Mouse (Mus musculus): ENCODE measurements around the gene Jph3. TPM values are rescaled to one million over a fixed set of nuclear protein-coding genes. Genes with fewer than 3 reads are reported as not detected.
A peak's percentile ranks its signal among the peaks of the same experiment; 100 is the strongest.

Jph3 gene
- polyA plus RNA-seq, 1 experiment from 2014 or later: 44.1 TPM

DNA sequence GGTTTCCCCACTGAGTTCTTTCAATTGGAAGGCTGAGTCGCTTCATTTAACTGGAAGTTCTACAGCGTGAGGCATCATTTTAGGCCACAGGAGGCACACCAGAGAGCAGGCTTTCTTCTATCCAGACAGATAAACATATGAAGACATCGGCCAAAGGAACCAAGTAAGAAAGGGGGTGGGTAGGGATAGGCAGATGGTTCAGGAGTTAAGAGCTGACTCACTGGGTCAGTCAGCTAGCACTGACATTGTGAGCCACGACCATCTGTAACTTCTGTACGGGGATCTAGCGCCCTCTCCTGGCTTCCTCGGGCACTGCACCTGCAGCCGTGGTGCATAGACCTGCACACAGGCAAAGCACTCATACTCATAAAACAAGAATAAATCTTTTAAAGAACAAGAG lies 111.8 kb downstream of the Jph3 start:
- 50% methylated on average over 8 of the region's 8 CpGs for WGBS
- Histone ChIP-seq H3K4me3 (ENCODE audit: low read depth, low read length) (no peak overlapping the region), H3K9me3 (replicated peaks; ENCODE audit: control insufficient read depth, low read length) (no peaks in the 10 kb centered on the region), H3K9ac (ENCODE audit: low read length) (no peak overlapping the region), H3K4me2 (ENCODE audit: low read length) (no peak overlapping the region), H3K4me1 (ENCODE audit: control insufficient read depth, insufficient read depth, low read length) (no peaks in the 10 kb centered on the region), H3K27me3 (replicated peaks; ENCODE audit: control insufficient read depth, insufficient read depth, low read length) (no peaks in the 10 kb centered on the region), H3K36me3 (ENCODE audit: control insufficient read depth, insufficient read depth, low read length) (no peaks in the 10 kb centered on the region), H3K27ac (ENCODE audit: low read depth, low read length) (no peak overlapping the region)
- peak; percentile 65 for DNase-seq (ENCODE audit: low spot score)
- ATAC-seq: 0 out of 2 replicates have a peak, but pooled peaks have one; percentile 46

DNA sequence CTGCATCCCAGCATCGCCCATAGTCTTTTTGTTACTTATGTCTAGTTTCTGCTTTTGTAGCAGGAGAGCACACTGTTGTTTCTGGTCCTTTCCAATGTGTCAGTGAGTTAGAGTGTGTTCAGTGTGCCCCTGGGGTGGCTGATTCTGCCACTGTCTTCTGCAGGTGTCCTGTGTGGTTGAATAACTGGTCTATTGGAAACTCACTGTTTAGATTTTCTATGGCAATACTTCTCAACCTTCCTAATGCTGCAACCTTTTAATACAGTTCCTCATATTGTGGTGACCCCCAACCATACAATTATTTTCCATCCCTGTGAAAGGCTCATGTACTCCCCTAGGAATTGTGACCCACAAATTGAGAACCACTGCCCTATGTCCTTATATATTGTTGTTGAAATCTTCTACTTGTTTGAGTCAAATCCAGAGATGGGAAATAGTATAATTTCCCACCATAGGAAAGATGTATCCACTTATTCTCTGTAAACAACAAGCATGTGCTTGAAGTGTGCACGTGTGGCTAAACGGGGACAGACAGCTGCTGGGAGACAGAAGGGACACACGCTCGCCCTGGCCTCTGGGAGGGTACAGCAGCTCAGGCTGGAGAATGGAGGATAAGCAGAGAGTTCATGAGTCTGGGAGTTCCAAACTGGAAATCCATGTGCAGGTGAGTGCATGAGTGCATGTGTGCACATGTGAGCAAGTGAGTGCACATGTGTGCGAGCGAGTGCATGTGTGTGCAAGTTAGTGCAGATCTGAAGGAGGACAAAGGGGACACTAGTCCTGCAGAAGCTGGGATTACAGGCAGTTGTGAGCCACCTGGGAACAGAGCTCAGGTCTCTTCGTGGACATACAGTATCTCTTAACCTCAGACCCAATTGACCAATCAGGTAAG lies 112.9 kb downstream of the Jph3 start:
- no peak for ATAC-seq
- Histone ChIP-seq H3K4me3 (ENCODE audit: low read depth, low read length) (no peak overlapping the region), H3K4me2 (ENCODE audit: low read length) (no peak overlapping the region), H3K36me3 (ENCODE audit: control insufficient read depth, insufficient read depth, low read length) (no peaks in the 10 kb centered on the region), H3K27me3 (replicated peaks; ENCODE audit: control insufficient read depth, insufficient read depth, low read length) (no peaks in the 10 kb centered on the region), H3K9me3 (replicated peaks; ENCODE audit: control insufficient read depth, low read length) (no peaks in the 10 kb centered on the region), H3K4me1 (ENCODE audit: control insufficient read depth, insufficient read depth, low read length) (no peaks in the 10 kb centered on the region), H3K9ac (ENCODE audit: low read length) (no peak overlapping the region), H3K27ac (ENCODE audit: low read depth, low read length) (no peak overlapping the region)
- WGBS: 89% methylated on average over 8 of the region's 8 CpGs
- no peak for DNase-seq (ENCODE audit: low spot score)

- DNase-seq (ENCODE audit: low spot score) (no peak), ATAC-seq (no peak)
- Histone ChIP-seq H3K4me1 (ENCODE audit: control insufficient read depth, insufficient read depth, low read length) (no peaks in the 10 kb centered on the region), H3K9me3 (replicated peaks; ENCODE audit: control insufficient read depth, low read length) (no peaks in the 10 kb centered on the region), H3K4me2 (ENCODE audit: low read length) (no peak overlapping the region), H3K36me3 (ENCODE audit: control insufficient read depth, insufficient read depth, low read length) (no peaks in the 10 kb centered on the region), H3K27ac (ENCODE audit: low read depth, low read length) (no peak overlapping the region), H3K9ac (ENCODE audit: low read length) (no peak overlapping the region), H3K4me3 (ENCODE audit: low read depth, low read length) (no peak overlapping the region), H3K27me3 (replicated peaks; ENCODE audit: control insufficient read depth, insufficient read depth, low read length) (no peaks in the 10 kb centered on the region)
- WGBS: 70% methylated on average over 3 of the region's 3 CpGs
Observed at GRCm38 (mm10) chr8:121843184-121843733, 113.8 kb downstream of the Jph3 start.

Other genes starting within 250 kb of the Jph3 start
- gene 1700018B08Rik, start 185.3 kb upstream of the Jph3 start, polyA plus RNA-seq (2014; fragmentation: Nextera tagmentation; extraction: Ambion mirVana): not detected in 2 replicates
- gene Fbxo31, start 150.8 kb upstream of the Jph3 start, polyA plus RNA-seq (2014; fragmentation: Nextera tagmentation; extraction: Ambion mirVana): 17.5 and 26.3 TPM in 2 replicates
- 435 and 464 TPM in 2 replicates for gene Map1lc3b, start 139.3 kb upstream of the Jph3 start, polyA plus RNA-seq (2014; fragmentation: Nextera tagmentation; extraction: Ambion mirVana)
- 40.9 and 44.9 TPM in 2 replicates for gene Zcchc14, start 76.7 kb upstream of the Jph3 start, polyA plus RNA-seq (2014; fragmentation: Nextera tagmentation; extraction: Ambion mirVana)
- gene Klhdc4, start 99.9 kb downstream of the Jph3 start, polyA plus RNA-seq (2014; fragmentation: Nextera tagmentation; extraction: Ambion mirVana): 40.3 and 41.3 TPM in 2 replicates
- 37.9 and 39.7 TPM in 2 replicates for gene Slc7a5, start 178.1 kb downstream of the Jph3 start, polyA plus RNA-seq (2014; fragmentation: Nextera tagmentation; extraction: Ambion mirVana)
- gene Car5a, start 215.3 kb downstream of the Jph3 start, polyA plus RNA-seq (2014; fragmentation: Nextera tagmentation; extraction: Ambion mirVana): 0.28 and 0.46 TPM in 2 replicates
- gene Banp, start 220.1 kb downstream of the Jph3 start, polyA plus RNA-seq (2014; fragmentation: Nextera tagmentation; extraction: Ambion mirVana): 47.2 and 57.7 TPM in 2 replicates

Measured in forebrain, embryonic 14.5 days (tissue).